Mouse (Mus musculus): ENCODE data around the gene Slc25a16. TPM values are rescaled to one million over a fixed set of nuclear protein-coding genes. Genes with fewer than 3 reads are reported as not detected.

The Slc25a16 gene
- total RNA-seq, 2 experiments from 2014 or later = 34.3 to 36.6 TPM

DNA sequence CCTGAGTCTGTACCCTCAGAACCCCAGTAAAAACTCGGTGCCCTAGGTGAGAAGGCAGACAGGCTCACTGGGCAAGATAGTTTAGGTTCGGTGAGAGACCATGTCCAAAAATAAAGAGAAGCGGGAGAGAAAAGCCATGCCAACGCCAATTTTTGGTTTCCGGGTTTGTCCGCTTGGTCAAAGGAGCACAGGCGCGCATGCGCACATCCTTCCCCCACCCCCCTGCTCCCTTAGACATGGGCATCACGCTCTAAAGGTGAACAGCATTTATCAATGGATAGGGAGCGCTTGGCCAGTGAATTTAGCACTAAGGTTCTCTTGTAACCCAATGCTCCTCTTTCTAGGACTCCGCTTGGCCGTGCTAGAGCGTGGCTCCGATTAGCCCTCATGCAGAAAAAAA lies 70.2 kb downstream of the Slc25a16 start:
- DNase-seq (ENCODE audit: low spot score in 2 of 2) = no peak

- DNase-seq (ENCODE audit: low spot score in 2 of 2) = no peak
Measured at GRCm38 (mm10) chr10:62993991-62994390, 73.6 kb downstream of the Slc25a16 start.

Other genes with a start within 250 kb of the Slc25a16 start
- gene Stox1, start 194.5 kb upstream of the Slc25a16 start, total RNA-seq (2021) = 1 to 10 TPM; 1.2 to 1.9 TPM
- gene Ccar1, start 128.3 kb upstream of the Slc25a16 start, total RNA-seq (2021) = 10 to 100 TPM; 89.8 to 93.2 TPM
- gene Tet1, start 11.6 kb upstream of the Slc25a16 start, total RNA-seq (2021) = 10 to 100 TPM; 19.1 to 19.6 TPM
- 10 to 100 TPM in 1 of 2 experiments, 1 to 10 TPM in 1; 9.5 to 11.8 TPM for gene Dna2, start 26.4 kb downstream of the Slc25a16 start, total RNA-seq (2021)
- 10 to 100 TPM; 26.0 to 32.5 TPM for gene Rufy2, start 59.6 kb downstream of the Slc25a16 start, total RNA-seq (2021)
- 10 to 100 TPM; 64.9 to 75.4 TPM for gene Hnrnph3, start 103.6 kb downstream of the Slc25a16 start, total RNA-seq (2021)
- 1 to 10 TPM; 4.9 to 8.0 TPM for gene Pbld2, start 103.7 kb downstream of the Slc25a16 start, total RNA-seq (2021)
- gene Pbld1, start 139.5 kb downstream of the Slc25a16 start, total RNA-seq (2021) = 1 to 10 TPM; 5.7 to 7.1 TPM
- not detected for gene Atoh7, start 179.0 kb downstream of the Slc25a16 start, total RNA-seq (2021)

Measured in adrenal gland, postnatal 4 days (tissue).